Mouse (Mus musculus) heart, embryonic 12.5 days (tissue): ENCODE results near the gene Hemk1. TPM values are rescaled to one million over a fixed set of nuclear protein-coding genes. Genes with fewer than 3 reads are reported as not detected.

Experiments
- ATAC-seq: fragments of 200-750 bp; cut with Nextera tagmentation; 2 replicates; pipeline ENCODE4 v1.8.0; 2017; ENCODE audit warnings: moderate TSS enrichment, moderate library complexity; ENCODE audit not compliant: insufficient number of reproducible peaks, low FRiP score
- H3K27ac ChIP-seq: fragments of 300-500 bp; sonication (generic); 2 replicates; pipeline ENCODE4 v1.5.1; 2016; ENCODE audit warnings: mild to moderate bottlenecking, moderate library complexity; ENCODE audit not compliant: poor library complexity, severe bottlenecking
- H3K27me3 ChIP-seq: fragments of 300-500 bp; sonication (generic); replicated peaks from 2 replicates; pipeline ENCODE4 v1.6.1; 2016; ENCODE audit warnings: mild to moderate bottlenecking, moderate library complexity
- H3K36me3 ChIP-seq: fragments of 300-500 bp; sonication (generic); 2 replicates; pipeline ENCODE4 v1.6.1; 2016; ENCODE audit warnings: mild to moderate bottlenecking, moderate library complexity
- H3K4me1 ChIP-seq: fragments of 300-500 bp; sonication (generic); replicated peaks from 2 replicates; pipeline ENCODE4 v1.6.1; 2016; ENCODE audit warnings: mild to moderate bottlenecking
- H3K4me2 ChIP-seq: fragments of 300-500 bp; sonication (generic); 2 replicates; pipeline ENCODE4 v1.6.1; 2016; ENCODE audit warnings: mild to moderate bottlenecking, moderate library complexity
- H3K4me3 ChIP-seq: fragments of 300-500 bp; sonication (generic); 2 replicates; pipeline ENCODE4 v1.5.1; 2016; ENCODE audit warnings: mild to moderate bottlenecking
- H3K9ac ChIP-seq: fragments of 300-500 bp; sonication (generic); 2 replicates; pipeline ENCODE4 v1.6.1; 2016; ENCODE audit warnings: mild to moderate bottlenecking, moderate library complexity
- H3K9me3 ChIP-seq: fragments of 300-500 bp; sonication (generic); replicated peaks from 2 replicates; pipeline ENCODE4 v1.6.1; 2016; ENCODE audit warnings: mild to moderate bottlenecking, moderate library complexity
- WGBS: fragments of 180-500 bp; shearing (Covaris S2); methylation state at CpG from one replicate; pipeline ENCODE4 v1.1.7; 2016; 5-methylcytosine and 5-hydroxymethylcytosine counted together
- polyA plus RNA-seq: library from polyadenylated mRNA; unstranded; fragments of >200 nt; fragmentation: Nextera tagmentation; extraction: Ambion mirVana; gene quantifications from 2 replicates; pipeline ENCODE4 v1.2.1, GENCODE M21; 2016

Hemk1 gene
- polyA plus RNA-seq, 1 experiment from 2014 or later: 11.4 TPM

DNA sequence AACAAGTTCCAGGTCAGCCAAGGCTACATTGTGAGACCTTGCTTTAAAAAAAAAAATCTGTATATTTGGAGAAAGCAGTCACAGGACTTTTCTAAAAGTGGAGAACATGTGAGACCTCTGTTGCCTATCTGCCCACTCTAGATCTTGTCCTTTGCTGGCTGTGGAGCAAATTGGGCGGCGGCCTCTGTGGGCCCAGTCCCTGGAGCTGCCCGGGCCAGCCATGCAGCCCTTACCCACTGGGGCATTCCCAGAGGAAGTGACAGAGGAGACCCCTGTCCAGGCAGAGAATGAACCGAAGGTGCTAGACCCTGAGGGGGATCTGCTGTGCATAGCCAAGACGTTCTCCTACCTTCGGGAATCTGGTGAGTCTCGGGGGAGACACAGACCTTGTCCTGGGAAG, 38.4 kb downstream of the Hemk1 start:
- H3K36me3 ChIP-seq: peaks cover 24% of the 10 kb centered on the region
- peaks cover 57% of the 10 kb centered on the region for H3K4me1 ChIP-seq
- no peak overlapping the region for H3K4me3 ChIP-seq
- WGBS: 83% methylated on average over 7 of the region's 7 CpGs
- no peak for ATAC-seq
- H3K9me3 ChIP-seq: no peaks in the 10 kb centered on the region
- no peak overlapping the region for H3K27ac ChIP-seq
- H3K4me2 ChIP-seq: no peak overlapping the region
- H3K9ac ChIP-seq: no peak overlapping the region
- H3K27me3 ChIP-seq: no peaks in the 10 kb centered on the region

- peaks cover 24% of the 10 kb centered on the region for H3K36me3 ChIP-seq
- WGBS: 76% methylated on average over 6 of the region's 6 CpGs
- peak overlapping the region; percentile 26; the same call in 1 of the 2 replicates for H3K27ac ChIP-seq
- no peaks in the 10 kb centered on the region for H3K27me3 ChIP-seq
- peak overlapping the region; percentile 80 for H3K9ac ChIP-seq
- ATAC-seq: no peak
- H3K4me2 ChIP-seq: peak overlapping the region; percentile 86
- H3K4me1 ChIP-seq: peaks cover 57% of the 10 kb centered on the region
- H3K9me3 ChIP-seq: no peaks in the 10 kb centered on the region
- H3K4me3 ChIP-seq: peak overlapping the region; percentile 63
Observed at GRCm38 (mm10) chr9:107298876-107299275, 39.3 kb downstream of the Hemk1 start.

- Histone ChIP-seq H3K4me3 (peak overlapping the region; percentile 63), H3K27ac (peak overlapping the region; percentile 26; the same call in 1 of the 2 replicates), H3K4me2 (peak overlapping the region; percentile 86), H3K9me3 (no peaks in the 10 kb centered on the region), H3K9ac (peak overlapping the region; percentile 80), H3K27me3 (0 out of 2 replicates have a peak, but pooled peaks cover under 1% of the 10 kb centered on the region), H3K36me3 (peaks cover 24% of the 10 kb centered on the region), H3K4me1 (peaks cover 51% of the 10 kb centered on the region)
- ATAC-seq: no peak
- 58% methylated on average over 8 of the region's 8 CpGs for WGBS
Observed at GRCm38 (mm10) chr9:107298059-107298780, 39.9 kb downstream of the Hemk1 start.

GRCm38 (mm10) chr9:107297658-107298057, 40.5 kb downstream of the Hemk1 start:
- ATAC-seq: no peak
- WGBS: 73% methylated on average over 4 of the region's 4 CpGs
- peaks cover 24% of the 10 kb centered on the region for H3K36me3 ChIP-seq
- H3K4me2 ChIP-seq: peak overlapping the region; percentile 86
- 0 out of 2 replicates have a peak, but pooled peaks cover 6% of the 10 kb centered on the region for H3K27me3 ChIP-seq
- H3K9me3 ChIP-seq: no peaks in the 10 kb centered on the region
- H3K9ac ChIP-seq: peak overlapping the region; percentile 80
- H3K4me3 ChIP-seq: peak overlapping the region; percentile 63
- peaks cover 49% of the 10 kb centered on the region for H3K4me1 ChIP-seq
- H3K27ac ChIP-seq: 0 out of 2 replicates have a peak overlapping the region, but pooled peaks have one; percentile 75

DNA sequence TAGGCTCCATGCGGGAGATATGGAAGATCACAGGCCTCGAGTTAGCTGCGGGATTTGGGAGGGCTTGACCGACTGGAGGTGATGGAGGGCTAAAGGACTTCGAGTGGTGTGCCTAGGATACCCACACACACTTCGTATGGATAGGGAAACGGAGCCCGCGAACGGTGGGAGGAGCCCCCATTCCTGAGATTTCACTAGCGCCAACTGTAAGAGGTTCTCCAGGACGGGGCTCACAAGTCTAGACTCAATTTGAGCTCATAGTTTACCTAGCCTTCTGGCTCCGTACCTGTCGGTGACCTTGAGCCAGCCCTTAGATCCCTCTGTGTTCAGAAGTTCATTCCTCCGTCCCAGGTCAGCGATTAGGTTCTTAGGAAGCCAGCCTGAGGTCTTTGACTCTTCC, 41.1 kb downstream of the Hemk1 start:
- no peaks in the 10 kb centered on the region for H3K9me3 ChIP-seq
- peaks cover 44% of the 10 kb centered on the region for H3K4me1 ChIP-seq
- H3K4me2 ChIP-seq: peak overlapping the region; percentile 86
- peak overlapping the region; percentile 80 for H3K9ac ChIP-seq
- 8% methylated on average over 16 of the region's 16 CpGs for WGBS
- 0 out of 2 replicates have a peak, but pooled peaks cover 6% of the 10 kb centered on the region for H3K27me3 ChIP-seq
- ATAC-seq: no peak
- H3K36me3 ChIP-seq: peaks cover 22% of the 10 kb centered on the region
- H3K4me3 ChIP-seq: peak overlapping the region; percentile 63
- H3K27ac ChIP-seq: peak overlapping the region; percentile 75

- H3K27ac ChIP-seq: peak overlapping the region; percentile 75
- peaks cover 40% of the 10 kb centered on the region for H3K4me1 ChIP-seq
- peak overlapping the region; percentile 86 for H3K4me2 ChIP-seq
- ATAC-seq: peak; percentile 92
- H3K4me3 ChIP-seq: peak overlapping the region; percentile 63
- no peaks in the 10 kb centered on the region for H3K9me3 ChIP-seq
- 0 out of 2 replicates have a peak, but pooled peaks cover 6% of the 10 kb centered on the region for H3K27me3 ChIP-seq
- H3K36me3 ChIP-seq: peaks cover 18% of the 10 kb centered on the region
- peak overlapping the region; percentile 80 for H3K9ac ChIP-seq
- WGBS: under 1% methylated on average over 31 of the region's 31 CpGs
Observed at GRCm38 (mm10) chr9:107296501-107296965, 41.6 kb downstream of the Hemk1 start.

GRCm38 (mm10) chr9:107296041-107296440, 42.1 kb downstream of the Hemk1 start:
- ATAC-seq: peak; percentile 51
- peak overlapping the region; percentile 75 for H3K27ac ChIP-seq
- peaks cover 13% of the 10 kb centered on the region for H3K36me3 ChIP-seq
- under 1% methylated on average over 14 of the region's 14 CpGs for WGBS
- H3K9ac ChIP-seq: peak overlapping the region; percentile 68
- 0 out of 2 replicates have a peak, but pooled peaks cover 6% of the 10 kb centered on the region for H3K27me3 ChIP-seq
- H3K9me3 ChIP-seq: no peaks in the 10 kb centered on the region
- H3K4me2 ChIP-seq: peak overlapping the region; percentile 86
- peaks cover 35% of the 10 kb centered on the region for H3K4me1 ChIP-seq
- H3K4me3 ChIP-seq: peak overlapping the region; percentile 63

GRCm38 (mm10) chr9:107296016-107296040, 42.3 kb downstream of the Hemk1 start, which contains the start of gene Cish:
Gene Cish (plus strand): TSS chr9:107296026.
- peak within 1 kb of the TSS; percentile 63 for H3K4me3 ChIP-seq
- H3K4me1 ChIP-seq: peaks cover 33% of the 10 kb centered on the region
- 0 out of 2 replicates have a peak, but pooled peaks cover 6% of the 10 kb centered on the region for H3K27me3 ChIP-seq
- H3K9ac ChIP-seq: peak within 1 kb of the TSS; percentile 80
- peaks cover 11% of the 10 kb centered on the region for H3K36me3 ChIP-seq
- H3K4me2 ChIP-seq: peak within 1 kb of the TSS; percentile 86
- no peaks in the 10 kb centered on the region for H3K9me3 ChIP-seq
- ATAC-seq: no peak
- H3K27ac ChIP-seq: peak within 1 kb of the TSS; percentile 75

DNA sequence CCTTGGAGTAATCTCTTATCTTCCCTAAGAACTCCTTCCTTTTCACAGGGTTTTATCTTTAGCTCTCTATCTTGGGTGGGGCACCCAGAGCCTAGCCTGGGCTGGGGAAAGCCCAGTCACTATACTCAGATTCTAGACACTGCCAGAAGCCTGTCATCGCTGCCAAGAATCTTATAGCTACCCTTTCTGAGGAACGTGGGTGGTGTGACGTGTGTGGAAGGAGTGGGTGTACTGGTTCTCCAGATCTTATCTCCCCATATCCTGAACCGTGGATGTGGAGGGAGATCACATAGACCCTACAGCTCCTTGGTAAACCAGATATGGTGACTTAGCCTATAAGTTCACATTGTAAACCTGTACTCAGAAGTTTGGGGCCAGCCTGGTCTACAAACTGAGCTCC, 42.5 kb downstream of the Hemk1 start:
- Histone ChIP-seq H3K4me3 (peak overlapping the region; percentile 63), H3K36me3 (peaks cover 9% of the 10 kb centered on the region), H3K9me3 (no peaks in the 10 kb centered on the region), H3K27ac (peak overlapping the region; percentile 75; the same call in 1 of the 2 replicates), H3K27me3 (0 out of 2 replicates have a peak, but pooled peaks cover 6% of the 10 kb centered on the region), H3K4me2 (peak overlapping the region; percentile 86), H3K9ac (no peak overlapping the region), H3K4me1 (peaks cover 32% of the 10 kb centered on the region)
- 35% methylated on average over 4 of the region's 4 CpGs for WGBS
- no peak for ATAC-seq

DNA sequence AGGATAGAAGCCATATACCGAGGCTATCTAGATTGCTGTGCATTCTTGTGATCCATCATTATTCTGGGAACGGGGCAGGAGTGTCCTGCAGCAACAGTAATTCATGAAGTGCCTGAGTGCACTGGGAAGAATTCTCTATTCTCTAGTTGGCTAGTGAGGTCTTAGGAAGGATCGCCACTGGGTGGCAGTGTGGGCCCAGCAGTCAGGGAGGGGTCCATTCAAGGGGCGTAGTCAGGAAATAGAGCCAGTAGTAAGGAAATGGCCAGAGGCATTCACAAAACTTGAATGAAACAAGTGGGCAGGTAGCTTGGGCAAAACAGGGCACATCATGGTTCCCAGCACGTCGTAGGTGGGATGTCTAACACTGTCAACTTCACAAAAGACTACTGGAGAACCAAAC, 43.9 kb downstream of the Hemk1 start:
- no peak overlapping the region for H3K9ac ChIP-seq
- peaks cover 39% of the 10 kb centered on the region for H3K4me1 ChIP-seq
- H3K27me3 ChIP-seq: 0 out of 2 replicates have a peak, but pooled peaks cover 6% of the 10 kb centered on the region
- H3K4me3 ChIP-seq: no peak overlapping the region
- H3K27ac ChIP-seq: no peak overlapping the region
- H3K36me3 ChIP-seq: no peaks in the 10 kb centered on the region
- ATAC-seq: no peak
- no peaks in the 10 kb centered on the region for H3K9me3 ChIP-seq
- H3K4me2 ChIP-seq: no peak overlapping the region
- WGBS: 6% methylated on average over 6 of the region's 6 CpGs

- Histone ChIP-seq H3K4me3 (no peak overlapping the region), H3K9ac (no peak overlapping the region), H3K9me3 (no peaks in the 10 kb centered on the region), H3K36me3 (no peaks in the 10 kb centered on the region), H3K27me3 (0 out of 2 replicates have a peak, but pooled peaks cover 6% of the 10 kb centered on the region), H3K4me1 (peaks cover 20% of the 10 kb centered on the region), H3K4me2 (no peak overlapping the region), H3K27ac (no peak overlapping the region)
- no peak for ATAC-seq
- WGBS: 26% methylated on average over 10 of the region's 10 CpGs
Observed at GRCm38 (mm10) chr9:107290897-107291296, 47.3 kb downstream of the Hemk1 start.
